Mouse (Mus musculus): ENCODE results near the gene Ccdc13. TPM values are rescaled to one million over a fixed set of nuclear protein-coding genes. Genes with fewer than 3 reads are reported as not detected.

Ccdc13 gene
- polyA plus RNA-seq (2012; rRNA removed) = 0.25 and 0.30 TPM in 2 replicates

DNA sequence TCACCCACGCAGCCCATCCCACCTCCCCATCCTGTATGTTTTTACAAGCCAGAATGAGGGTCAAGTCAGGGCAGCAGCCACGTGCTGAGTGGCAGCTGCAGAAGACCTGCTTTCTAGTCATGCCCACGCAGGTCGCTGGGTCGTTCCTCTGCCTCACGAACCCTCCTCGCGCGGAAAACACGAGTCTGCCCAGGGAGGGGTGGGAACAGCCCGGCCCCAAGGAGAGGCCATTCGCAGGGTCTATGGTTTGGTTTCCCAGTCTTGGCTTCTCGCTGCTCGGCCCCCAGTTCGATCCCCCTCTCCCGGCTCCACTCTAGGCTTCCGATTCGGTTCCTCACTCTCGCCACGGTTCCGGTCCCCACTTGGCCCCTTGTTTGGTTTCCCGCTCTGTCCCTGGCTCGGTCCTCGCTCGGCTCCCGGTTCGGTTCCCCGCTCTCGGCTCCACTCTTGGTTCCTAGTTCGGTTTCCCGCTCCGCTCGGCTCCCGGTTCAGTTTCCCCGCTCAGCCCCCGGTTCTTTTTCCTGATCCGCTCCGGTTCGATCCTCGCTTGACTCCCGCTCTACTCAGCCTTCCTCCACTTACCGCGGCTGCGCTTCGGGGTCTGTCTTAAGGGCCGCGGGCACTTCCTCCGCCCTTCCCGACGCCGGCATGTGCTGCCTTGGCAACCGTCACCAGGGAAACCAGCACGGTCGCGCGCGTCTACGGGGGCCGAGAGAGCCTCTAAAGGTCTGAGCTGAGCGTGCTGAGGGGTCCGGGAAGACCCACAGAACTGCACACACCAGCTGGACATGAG, at the start of gene Ccdc13:
TSS of gene Ccdc13 (minus strand) at position 633 of the 793 bp plus-strand sequence.

DNA sequence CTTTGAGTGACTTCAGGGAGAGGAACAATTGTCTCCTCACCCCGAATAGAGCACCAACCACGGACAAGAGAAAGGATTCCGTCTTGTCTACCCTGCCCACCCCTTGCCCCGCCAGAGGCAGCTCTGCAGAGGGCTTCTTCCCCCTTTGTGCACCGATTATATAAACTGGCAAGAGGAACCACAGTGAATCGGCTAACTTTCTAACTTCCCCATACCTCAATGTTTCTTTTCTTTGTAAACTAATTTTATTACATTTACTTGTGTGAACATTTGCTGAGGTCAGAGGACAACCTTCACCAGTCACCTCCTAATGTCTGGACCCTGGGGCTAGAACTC, 18.9 kb upstream of the Ccdc13 start, which contains the start of gene Higd1a:
TSS of gene Higd1a (minus strand) at position 210 of the 336 bp plus-strand sequence.

DNA sequence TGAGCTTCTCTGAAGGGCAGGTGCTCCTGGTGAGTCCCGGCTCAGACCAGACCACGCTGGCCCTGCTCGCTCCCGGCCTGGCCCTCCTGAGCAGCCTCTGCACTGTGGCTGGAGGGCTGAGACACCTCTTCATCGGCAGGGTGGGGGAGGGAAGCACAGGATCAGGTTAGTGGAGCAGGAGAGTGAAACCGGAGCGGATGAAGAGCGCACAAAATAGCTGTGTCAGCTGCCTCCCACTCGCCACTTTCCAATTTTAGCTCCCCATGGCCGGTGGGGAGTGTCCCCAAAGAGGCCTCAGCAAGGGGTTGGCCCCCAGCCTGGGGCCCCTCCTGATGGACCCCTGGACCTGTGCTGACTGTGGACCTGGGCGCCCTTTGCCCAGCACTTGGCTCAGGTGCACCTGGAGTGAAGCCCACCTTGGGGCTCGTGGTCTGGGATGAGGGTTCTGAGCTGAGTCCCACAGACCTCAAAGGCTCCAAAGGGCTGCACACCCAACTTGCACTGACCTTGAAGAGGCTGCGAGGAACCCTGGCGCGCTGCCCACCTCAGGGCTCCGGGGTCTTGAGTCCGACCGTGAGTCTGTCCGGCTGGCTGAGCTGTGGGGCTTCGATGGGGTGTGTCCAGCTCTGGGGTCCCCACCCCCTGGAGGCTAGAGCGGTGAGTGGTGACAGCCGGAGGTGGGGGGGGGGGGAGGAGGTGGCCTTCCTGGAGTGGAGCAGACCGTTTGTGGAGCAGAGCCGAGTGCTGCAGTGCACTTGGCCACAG, 47.3 kb downstream of the Ccdc13 start, which contains the start of gene Hhatl:
TSS of gene Hhatl (minus strand) at position 751 of the 765 bp plus-strand sequence.

DNA sequence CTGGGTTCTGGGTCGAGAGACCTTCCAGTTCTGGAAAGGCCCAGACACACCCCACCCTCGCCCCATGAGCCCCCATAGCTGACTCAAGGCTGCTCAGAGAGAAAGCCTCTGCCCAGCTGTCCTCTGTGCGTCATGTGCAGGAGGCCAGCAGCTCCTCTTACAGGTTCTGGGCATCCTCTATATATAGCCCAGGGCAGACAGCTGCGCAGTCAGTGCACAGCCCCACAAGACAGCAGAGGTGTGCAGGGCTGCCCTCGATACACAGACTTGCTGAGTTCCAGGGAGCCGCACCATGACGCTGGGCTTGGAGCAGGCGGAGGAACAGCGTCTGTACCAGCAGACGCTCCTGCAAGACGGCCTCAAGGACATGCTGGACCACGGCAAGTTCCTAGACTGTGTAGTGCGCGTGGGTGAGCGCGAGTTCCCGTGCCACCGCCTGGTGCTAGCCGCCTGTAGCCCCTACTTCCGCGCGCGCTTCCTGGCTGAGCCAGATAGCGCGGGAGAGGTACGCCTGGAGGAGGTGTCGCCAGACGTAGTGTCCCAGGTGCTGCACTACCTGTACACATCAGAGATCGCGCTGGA, 61.7 kb downstream of the Ccdc13 start, which contains the start of gene Klhl40:
TSS of gene Klhl40 (plus strand) at position 124 of the 582 bp plus-strand sequence.

DNA sequence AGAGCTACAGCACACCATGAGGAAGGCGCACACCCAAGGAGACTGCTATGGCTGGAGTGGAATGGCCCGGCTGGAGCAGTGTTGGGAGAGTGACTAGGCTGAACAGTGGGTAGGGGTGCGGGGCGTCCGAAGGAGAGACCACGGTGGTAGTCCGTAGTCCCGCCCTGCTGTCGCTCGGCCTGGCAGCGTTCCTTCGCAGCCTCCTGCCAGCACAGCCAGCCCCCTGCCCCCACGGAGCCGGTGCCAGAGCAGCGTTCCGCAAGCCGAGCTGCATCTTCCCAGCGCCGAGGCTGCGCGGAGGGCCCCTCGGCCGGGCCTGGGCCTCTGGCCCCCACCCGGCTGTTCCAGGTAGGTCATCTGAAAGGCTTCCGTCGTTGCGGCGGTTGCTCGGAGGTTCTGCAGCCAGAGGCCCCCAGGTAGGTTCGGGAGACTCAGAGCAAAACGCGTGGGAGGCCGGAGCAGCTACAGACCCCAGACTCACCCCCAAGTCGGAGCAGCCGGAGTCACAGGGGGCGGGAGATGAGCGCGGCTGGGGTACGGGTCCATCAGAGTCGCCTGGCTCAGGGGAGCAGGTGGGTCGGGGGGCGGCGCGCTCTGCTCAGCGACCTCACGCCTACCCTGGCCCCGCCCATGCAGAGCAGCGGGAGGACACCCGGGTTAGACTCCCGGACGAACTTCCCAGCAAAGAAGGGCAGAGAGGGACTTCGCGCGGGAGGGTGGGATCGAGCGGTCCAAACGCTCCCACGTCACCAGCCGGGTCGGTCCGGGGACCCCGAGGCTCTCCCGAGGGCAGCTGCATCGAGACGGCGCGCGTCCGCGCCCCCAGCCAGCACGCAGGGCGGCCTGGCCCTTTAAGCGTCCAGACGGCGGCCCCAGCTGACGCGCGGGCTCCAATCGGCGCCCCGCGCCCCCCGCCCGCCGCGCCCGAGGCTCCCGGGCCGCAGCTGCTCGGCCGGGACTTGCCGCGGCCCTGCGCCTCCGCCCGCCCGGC, 79.9 kb downstream of the Ccdc13 start, which contains the start of gene Zfp651:
TSS of gene Zfp651 (plus strand) at position 240 of the 991 bp plus-strand sequence.

Other genes starting within 250 kb of the Ccdc13 start
- gene Lyzl4, start 197.4 kb downstream of the Ccdc13 start, polyA plus RNA-seq (2012; rRNA removed) = 0.59 and 0.74 TPM in 2 replicates
- gene Vipr1, start 196.7 kb downstream of the Ccdc13 start, polyA plus RNA-seq (2012; rRNA removed) = 124 and 132 TPM in 2 replicates
- gene Sec22c, start 134.0 kb downstream of the Ccdc13 start, polyA plus RNA-seq (2012; rRNA removed) = 8.9 and 10.2 TPM in 2 replicates
- gene Ss18l2, start 129.1 kb downstream of the Ccdc13 start, polyA plus RNA-seq (2012; rRNA removed) = 16.9 and 22.0 TPM in 2 replicates
- gene Nktr, start 120.3 kb downstream of the Ccdc13 start, polyA plus RNA-seq (2012; rRNA removed) = 37.5 and 41.4 TPM in 2 replicates
- gene Zfp651, start 80.1 kb downstream of the Ccdc13 start, polyA plus RNA-seq (2012; rRNA removed) = 21.9 and 23.4 TPM in 2 replicates
- gene Klhl40, start 61.9 kb downstream of the Ccdc13 start, polyA plus RNA-seq (2012; rRNA removed) = 0.21 and 0.55 TPM in 2 replicates
- 5.0 and 6.6 TPM in 2 replicates for gene Hhatl, start 47.0 kb downstream of the Ccdc13 start, polyA plus RNA-seq (2012; rRNA removed)
- 29.6 and 33.9 TPM in 2 replicates for gene Higd1a, start 18.9 kb upstream of the Ccdc13 start, polyA plus RNA-seq (2012; rRNA removed)
- gene Ackr2, start 58.9 kb upstream of the Ccdc13 start, polyA plus RNA-seq (2012; rRNA removed) = 1.8 and 2.2 TPM in 2 replicates
- gene Cyp8b1, start 76.8 kb upstream of the Ccdc13 start, polyA plus RNA-seq (2012; rRNA removed) = 0.07 and 0.08 TPM in 2 replicates
- 1.3 and 1.5 TPM in 2 replicates for gene Fam198a, start 111.5 kb upstream of the Ccdc13 start, polyA plus RNA-seq (2012; rRNA removed)
- gene Pomgnt2, start 157.6 kb upstream of the Ccdc13 start, polyA plus RNA-seq (2012; rRNA removed) = 28.0 and 33.6 TPM in 2 replicates

Measured in colon, adult 2 months (tissue).